Mouse (Mus musculus) cerebellum, postnatal 14 days (tissue): ENCODE measurements around the gene Pros1.

Experiments
- DNase-seq, 2 experiments: peaks; one replicate each; pipeline ENCODE4 v3.0.0; 2021; ENCODE audit warnings: mixed read lengths in 2 of 2

The Pros1 gene

DNA sequence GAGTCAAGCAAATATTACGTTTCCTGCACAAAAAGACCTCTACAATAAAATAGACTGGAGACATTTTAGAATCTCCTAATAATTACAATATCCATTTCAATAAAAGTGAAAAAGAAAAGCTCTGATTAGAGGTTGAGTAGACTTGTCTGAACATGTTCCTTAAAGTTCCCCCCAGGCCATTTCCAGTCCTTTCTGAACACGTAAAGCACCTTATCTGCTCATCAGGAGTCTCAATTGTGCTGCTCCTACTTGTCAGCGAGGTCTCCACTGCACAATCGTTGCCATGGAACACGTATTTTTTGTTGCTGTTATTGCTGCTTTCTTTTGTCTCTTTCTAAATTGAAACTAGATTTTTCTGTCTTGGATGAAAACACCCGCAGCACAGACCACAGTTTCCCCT is 7.3 kb downstream of the Pros1 start:
- no peak for DNase-seq

DNA sequence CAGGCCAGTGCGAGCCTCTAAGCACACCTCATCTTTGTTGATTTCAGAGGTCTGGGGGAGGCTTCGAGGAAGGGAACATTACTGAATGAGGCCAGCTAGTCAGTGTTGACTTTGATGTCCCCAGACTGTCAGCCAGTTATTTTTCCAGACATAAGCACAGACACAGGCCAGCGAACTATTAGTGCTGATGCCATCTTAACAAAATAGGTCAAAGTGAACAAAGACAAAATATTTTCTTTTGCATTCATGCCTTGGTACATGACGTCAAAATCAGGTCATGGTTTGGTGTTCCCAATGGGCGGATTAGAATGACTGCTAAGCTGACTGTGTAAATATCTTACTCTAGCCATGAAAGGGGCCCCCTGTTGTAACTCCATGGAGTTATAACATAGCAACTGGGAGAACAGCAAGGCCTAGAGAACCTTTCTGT is 18.6 kb downstream of the Pros1 start:
- DNase-seq, result no peak

DNA sequence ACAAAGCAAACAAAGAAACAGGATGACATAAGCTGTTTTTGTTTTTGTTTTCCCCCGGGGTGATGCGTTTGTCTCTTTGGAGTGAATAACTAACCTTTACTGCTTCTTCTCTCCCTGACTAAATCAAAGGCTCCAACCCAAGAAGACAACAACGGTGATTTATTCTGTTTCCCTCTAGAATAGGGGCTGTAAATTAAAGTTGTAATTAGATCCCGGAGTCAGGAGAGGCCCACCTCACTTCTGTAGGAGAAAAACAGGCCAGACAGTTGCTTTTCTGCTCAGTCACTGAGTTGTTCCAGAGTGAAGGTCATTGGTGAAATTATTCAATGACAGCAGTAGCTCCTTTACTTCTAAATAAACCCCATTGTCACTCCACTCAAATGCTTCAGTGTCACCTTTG is 19.1 kb downstream of the Pros1 start:
- DNase-seq, result no peak

DNA sequence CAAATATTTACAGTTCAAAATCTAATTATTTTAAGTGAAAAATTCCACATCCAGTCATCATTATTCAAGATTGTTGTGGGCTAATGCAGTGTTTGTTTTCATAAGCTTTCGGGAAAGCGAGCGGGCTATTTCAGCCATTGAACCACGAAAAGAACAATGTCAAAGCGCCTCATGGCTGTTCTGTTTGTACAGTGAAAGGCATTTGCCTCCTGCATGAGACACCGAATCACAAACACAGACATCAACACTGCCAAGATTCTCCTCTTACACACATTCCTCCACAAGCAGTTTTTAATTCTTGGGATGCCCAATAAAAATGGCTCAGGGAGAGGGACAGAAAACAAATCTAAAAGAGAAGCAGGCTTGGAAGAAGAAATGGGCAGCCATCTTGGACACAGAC is 20.0 kb downstream of the Pros1 start:
- no peak for DNase-seq

DNA sequence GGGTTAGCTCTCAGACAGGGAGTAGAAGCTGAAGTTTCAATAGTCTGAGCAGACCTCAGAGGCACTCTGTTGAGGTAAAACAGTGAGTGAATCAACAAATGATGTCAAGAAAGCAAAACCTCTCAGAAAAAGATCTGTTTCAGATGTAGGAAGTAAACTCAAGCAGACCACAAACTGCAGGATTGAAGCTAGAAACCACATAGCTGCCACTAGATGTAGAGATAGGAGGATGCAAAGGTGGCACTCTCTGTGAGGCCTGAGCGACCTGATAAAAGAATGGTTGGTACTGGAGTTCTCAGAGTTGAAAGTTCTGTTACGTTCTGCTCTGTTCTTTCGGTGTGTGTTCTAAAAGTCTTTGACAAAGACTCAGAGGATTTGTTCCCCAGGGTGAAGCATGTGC is 41.7 kb downstream of the Pros1 start:
- DNase-seq, result no peak

DNA sequence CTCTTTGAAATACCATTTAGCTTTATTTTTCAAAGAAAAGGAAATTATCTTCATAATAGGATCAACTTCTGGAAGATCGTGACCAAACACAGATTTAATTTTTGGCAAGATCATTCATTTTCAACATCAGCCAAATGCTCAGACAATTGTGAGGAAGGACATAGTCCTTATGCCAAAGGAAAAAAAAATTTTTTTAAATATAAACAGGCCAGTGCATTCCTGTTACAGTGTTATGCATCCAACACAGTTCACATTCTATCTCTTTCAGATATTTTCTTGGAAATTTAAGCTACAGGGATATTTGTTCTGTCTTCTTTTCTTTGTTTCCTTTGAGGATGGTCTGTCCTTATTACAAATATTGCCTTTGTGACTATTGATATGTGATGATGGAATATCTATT is 57.3 kb downstream of the Pros1 start:
- no peak for DNase-seq

DNA sequence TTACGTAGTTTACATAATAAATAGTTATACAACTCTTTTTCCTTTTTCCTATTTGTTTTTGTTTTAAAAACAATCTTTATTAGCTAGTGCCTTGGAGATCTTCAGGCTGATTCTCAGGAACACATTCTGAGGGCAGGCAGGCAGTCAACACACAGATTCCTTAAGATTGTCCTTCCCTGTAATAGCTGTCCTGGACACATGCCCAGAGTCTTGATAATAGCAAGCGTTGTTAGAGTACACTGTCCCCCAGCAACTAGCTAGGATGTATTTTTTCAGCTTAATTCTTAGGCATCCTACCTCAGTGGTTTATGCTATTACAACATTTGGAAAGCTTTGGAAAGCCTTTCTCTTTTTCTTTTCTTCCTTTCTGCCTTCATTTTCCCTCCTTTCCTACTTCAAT is 58.1 kb downstream of the Pros1 start:
- peak; percentile 1 to 6 for DNase-seq

DNA sequence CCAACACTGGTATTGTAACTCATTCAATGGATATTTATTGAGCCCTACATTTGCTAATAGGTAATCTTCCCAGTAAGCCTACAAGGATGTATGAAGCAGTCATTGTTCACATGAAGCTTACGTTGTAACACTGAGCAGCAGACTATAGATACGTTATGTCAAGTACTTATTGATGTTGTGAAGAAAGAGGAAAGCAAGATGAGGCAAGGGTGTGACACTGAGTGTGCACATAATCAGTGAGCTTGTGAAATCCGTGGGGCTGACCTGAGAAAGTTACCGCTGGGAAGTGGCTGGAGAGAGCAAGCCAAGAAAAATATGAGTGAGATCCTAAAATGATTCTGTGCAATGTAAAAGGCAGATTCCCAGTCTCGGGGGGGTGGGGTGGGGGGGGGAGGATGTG is 61.4 kb downstream of the Pros1 start:
- no peak for DNase-seq

DNA sequence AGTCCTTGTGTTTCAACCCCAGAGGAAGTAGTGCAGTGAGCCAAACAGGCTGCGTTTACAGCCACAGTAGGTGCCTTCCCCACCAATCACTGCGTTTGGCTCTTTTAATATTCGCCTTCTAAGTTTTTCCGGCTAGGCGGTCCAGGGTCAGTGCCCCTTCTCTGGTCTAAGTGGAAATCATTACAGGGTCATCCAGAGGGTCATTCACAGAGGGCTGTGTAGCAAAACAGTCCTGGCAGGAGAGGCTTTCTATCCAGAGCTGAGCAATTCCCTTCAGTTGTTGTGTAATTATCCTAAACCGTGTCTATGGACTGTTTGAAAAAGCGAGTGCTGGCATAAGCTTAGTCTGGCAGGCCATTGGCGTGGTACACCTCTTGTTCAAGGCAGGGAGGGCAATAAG is 68.1 kb downstream of the Pros1 start:
- no peak for DNase-seq

DNA sequence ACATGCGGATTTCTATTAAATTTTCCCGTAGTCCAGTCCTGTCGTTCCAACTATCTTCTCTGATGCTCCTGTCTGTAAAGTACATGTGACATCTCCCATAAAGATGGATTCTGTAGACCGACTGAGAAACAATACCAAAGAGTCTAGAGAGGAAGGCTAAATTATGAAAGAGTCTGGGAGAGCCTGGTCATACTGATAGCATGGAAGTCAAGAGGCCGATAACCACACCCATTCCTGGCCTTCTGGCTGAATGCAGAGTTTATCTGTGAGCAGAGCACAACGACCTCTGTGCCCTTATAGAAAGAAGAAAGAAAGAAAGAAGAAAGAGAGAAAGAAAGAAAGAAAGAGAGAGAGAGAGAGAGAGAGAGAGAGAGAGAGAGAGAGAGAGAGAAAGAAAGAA is 77.2 kb downstream of the Pros1 start:
- DNase-seq, result no peak

DNA sequence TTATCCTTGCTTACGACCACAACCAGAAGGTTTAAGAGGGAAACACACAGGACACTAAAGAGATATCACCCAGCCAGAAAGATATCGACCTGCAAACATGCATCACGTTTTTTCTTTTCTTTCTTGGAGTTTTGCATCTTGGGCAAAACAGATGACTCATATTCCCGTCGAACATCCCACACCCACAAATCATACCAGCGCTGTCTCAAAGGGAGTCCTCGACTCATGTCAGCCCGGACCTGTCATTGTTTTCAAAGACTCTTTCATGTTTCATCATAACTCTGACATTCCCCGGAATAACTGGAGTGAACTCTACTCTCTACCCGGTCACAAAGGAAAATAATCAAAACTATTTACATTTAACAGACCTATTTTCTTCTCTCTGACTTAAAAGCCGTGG is 82.2 kb downstream of the Pros1 start:
- no peak for DNase-seq

DNA sequence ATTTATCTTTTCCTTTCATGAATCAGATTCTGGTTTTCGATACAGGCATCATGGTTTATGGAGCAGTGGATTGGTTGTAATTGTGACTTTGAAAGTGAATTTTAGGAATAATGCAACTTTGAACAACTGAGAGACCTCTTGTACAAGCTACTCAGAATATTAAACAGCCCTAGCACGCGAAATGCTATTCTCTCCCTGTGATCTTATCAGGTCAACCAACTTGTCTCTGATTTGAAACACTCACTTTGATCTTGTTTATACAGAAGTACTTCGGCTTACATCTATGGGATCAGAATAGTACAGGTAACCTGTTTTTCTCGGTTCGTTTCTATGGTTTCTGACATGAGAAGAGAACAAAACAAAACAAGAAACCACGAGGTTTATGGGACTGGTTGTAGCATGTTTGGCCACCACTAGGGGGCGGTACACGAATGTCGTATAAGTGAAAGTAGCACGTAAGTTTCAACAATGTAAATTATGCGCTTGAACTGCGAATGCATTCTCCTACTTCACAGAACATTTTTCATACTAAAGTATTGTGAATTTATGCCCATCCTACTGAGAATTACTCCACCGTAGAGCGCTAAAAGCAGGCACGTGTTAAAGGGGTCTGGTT is 86.4 kb downstream of the Pros1 start:
- DNase-seq, result peak; percentile 84 to 86

DNA sequence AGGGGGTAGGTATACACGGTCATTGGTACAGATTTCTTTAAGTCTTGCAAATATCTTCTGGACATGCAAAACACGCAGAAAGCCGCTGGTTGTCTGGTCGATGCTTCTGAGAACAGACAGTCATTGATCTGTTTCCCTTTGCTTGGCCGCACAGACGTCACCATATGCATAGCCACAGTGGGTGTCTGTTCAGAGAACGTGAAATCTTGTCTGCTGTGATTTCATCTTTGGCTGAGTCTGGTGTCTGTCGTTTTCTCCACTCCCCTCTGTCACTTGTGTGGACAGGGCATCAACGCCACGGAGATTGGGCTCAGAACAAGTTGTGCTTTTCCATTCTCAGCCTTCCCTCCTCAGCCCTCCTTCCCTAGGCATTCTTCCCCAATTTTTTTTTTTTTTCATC is 87.7 kb downstream of the Pros1 start:
- DNase-seq, result peak; percentile 9 to 52

DNA sequence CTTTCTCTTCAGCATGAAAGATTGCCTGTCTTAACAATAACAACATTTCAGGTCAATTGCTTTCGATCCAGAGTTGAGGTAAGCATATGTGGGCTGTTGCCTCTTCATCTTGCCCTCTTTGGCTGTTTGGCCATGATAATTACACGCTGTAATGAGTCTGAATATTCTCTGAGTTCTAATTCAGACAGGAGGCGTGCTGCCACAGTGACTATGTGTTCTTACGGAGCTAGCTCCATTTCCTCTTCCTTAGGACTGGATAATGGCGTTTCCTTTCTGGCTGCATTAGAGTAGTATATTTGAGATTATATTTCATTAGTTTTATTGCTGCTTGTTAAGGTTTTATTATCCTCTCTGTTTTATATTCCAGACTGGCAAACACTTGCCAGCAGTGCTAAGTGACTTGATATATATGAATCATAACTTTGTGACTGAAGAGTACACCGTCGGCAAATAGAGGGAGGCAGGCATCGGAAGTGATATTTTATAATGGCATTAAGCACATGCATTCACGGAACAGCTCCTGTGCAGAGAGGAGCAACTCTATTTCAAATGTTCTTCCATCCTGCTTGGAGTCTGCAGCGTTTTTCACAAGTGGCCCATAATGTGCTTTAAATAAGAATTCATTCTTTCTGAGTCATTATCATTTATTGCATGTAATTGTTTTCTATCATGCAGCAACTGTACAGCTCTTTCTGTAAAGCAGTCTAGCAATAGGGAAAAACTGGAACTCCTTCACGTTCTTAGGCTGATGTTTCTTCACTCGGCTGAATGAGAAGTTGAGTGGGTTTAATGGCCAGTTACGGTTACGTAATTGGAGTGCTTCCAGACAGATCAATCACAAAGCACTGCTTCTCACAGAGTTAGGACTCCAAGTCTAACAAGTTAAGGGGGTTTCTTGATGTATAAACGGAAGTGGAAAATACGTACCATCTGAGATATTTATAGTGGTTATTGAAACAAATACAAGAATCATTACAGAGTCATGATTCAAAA is 88.6 kb downstream of the Pros1 start:
- no peak for DNase-seq

DNA sequence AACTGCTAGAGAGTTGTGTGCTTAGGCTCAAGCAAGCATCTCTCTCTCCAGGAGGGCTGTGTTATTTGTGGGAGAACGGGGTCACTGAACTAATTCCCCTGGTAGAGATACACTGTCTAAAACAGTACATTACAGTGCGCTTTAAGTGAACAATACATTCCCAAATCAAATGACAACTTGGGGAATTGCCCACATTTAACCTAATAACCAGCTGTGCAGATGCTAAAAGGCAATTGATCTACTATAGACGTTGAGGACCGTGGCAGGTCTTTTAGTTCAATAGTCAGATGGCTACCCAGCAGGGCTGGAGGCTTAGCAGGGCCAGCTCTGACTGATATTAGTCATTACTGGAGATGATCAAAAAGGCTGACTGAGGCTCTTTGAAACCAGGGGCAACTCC is 104.4 kb downstream of the Pros1 start:
- DNase-seq, result no peak

DNA sequence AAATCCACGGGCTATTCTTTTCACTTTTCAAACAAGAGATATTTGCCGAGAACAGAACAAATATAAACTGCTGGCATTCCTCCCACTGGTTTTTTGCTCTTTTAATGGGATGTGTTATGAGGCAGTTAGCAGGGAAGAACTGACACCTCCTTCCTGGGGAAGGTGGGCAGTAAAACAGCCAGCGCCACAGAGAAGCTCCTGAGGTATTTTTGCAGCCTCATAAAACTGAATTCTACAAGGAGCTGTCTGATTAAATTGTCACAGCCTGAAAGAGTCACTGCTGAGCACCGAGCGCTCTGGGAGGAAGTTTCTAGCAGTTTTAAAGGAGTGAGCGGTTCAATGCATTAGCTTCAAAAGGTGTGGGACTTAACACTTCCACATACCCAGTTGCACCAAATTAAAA is 110.3 kb downstream of the Pros1 start:
- no peak for DNase-seq

DNA sequence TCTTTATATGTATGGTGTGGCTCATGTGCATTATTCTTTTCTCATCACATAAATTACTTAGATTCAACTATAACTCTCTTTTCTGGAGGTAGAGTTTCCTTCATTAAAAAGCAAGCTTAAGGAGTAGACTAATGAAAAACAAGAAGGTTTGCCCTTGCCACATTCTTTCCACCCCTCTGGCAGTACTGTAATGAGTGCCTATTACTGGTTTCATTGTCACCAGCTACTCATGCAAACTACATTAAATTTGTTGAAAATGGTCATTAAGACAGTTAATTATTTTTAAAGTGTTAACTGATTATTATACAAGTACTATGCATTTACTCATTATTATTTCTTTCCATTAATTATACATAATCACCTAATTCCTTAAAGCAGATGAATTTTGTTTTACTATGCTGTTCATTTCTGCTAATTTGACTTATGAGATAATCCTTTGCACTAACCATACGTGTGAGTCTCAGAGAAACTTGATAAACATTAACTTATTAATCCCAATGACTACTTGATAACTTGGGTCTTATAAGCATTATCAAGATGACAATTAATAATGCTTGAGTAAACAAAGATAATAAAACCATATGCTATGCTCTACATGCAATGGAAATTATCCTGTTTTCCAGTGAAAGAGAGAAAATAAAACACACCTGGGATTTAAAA is 117.7 kb downstream of the Pros1 start:
- no peak for DNase-seq

DNA sequence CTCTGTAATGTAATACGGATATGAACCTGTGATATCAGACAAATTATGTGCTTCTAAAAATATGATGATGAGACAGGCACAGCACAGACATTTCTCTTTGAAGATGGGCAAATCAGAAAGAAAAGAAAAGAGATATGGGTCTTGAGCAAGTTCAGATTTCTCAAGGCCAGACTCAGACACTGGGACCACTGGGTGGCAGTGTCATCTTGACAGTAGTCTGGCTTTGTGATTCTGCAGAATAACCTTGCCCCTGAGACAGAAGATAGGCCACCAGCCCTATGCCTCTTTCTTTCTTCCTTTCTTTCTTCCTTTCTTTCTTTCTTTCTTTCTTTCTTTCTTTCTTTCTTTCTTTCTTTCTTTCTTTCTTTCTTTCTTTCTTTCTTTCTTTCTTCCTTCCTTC is 120.8 kb downstream of the Pros1 start:
- peak; percentile 58 to 66 for DNase-seq
